Mouse (Mus musculus) olfactory bulb, adult 2 months (tissue): ENCODE measurements around the gene Fbxl18. TPM values are rescaled to one million over a fixed set of nuclear protein-coding genes. Genes with fewer than 3 reads are reported as not detected.

Experiments
- H3K27ac ChIP-seq: fragments of 200-500 bp; 2 replicates; pipeline ENCODE4 v1.5.1; 2012; ENCODE audit warnings: low read depth, low read length; ENCODE audit not compliant: insufficient read depth
- H3K4me1 ChIP-seq: fragments of 200-500 bp; 2 replicates; pipeline ENCODE4 v1.6.1; 2012; ENCODE audit warnings: low read length; ENCODE audit not compliant: control insufficient read depth, insufficient read depth
- H3K4me3 ChIP-seq: fragments of 200-500 bp; 2 replicates; pipeline ENCODE4 v1.5.1; 2012; ENCODE audit warnings: mild to moderate bottlenecking, low read depth, low read length, moderate library complexity; ENCODE audit not compliant: insufficient read depth
- CTCF ChIP-seq: fragments of 200-500 bp; IDR thresholded peaks from 2 replicates; pipeline ENCODE4 v1.5.1; 2012; ENCODE audit warnings: low read depth, mild to moderate bottlenecking, low read length, moderate library complexity; ENCODE audit not compliant: insufficient read depth
- POLR2A ChIP-seq: fragments of 200-500 bp; IDR thresholded peaks from 2 replicates; pipeline ENCODE4 v1.6.1; 2012; ENCODE audit warnings: mild to moderate bottlenecking, low read depth, low read length, moderate library complexity; ENCODE audit not compliant: insufficient read depth
- WGBS: fragments of 180-500 bp; shearing (Covaris S2); methylation state at CpG from one replicate; pipeline ENCODE4 v1.1.7; 2018; 5-methylcytosine and 5-hydroxymethylcytosine counted together
- polyA plus RNA-seq: library from polyadenylated mRNA; stranded (reverse); fragments of >200 nt; gene quantifications from 2 replicates; pipeline ENCODE4 v1.2.4, GENCODE M21; 2012; ENCODE audit warnings: low replicate concordance; ENCODE audit not compliant: missing spikeins, insufficient read depth, insufficient read length

Fbxl18 gene
- polyA plus RNA-seq, 1 experiment = not detected

- H3K4me1 ChIP-seq = peaks cover 8% of the 10 kb centered on the region
Observed at GRCm38 (mm10) chr5:142856408-142856807, 38.8 kb downstream of the Fbxl18 start.

GRCm38 (mm10) chr5:142854877-142855276, 40.3 kb downstream of the Fbxl18 start:
- 72% methylated on average over 10 of the region's 10 CpGs for WGBS
- H3K4me1 ChIP-seq = peaks cover 8% of the 10 kb centered on the region
- no peak overlapping the region for H3K27ac ChIP-seq
- no peak for TF ChIP-seq POLR2A
- 0 out of 2 replicates have a peak, but pooled peaks have one; percentile 16 for TF ChIP-seq CTCF
- H3K4me3 ChIP-seq = no peak overlapping the region

More at GRCm38 (mm10) chr5:142856408-142856807, 38.8 kb downstream of the Fbxl18 start:
- TF ChIP-seq POLR2A (no peak), CTCF (no peak)
- WGBS = 86% methylated on average over 4 of the region's 4 CpGs
- H3K27ac ChIP-seq = no peak overlapping the region
- H3K4me3 ChIP-seq = no peak overlapping the region

GRCm38 (mm10) chr5:142853585-142853984, 41.6 kb downstream of the Fbxl18 start:
- Histone ChIP-seq H3K4me3 (no peak overlapping the region), H3K27ac (no peak overlapping the region), H3K4me1 (peaks cover 8% of the 10 kb centered on the region)
- WGBS = 82% methylated on average over 6 of the region's 6 CpGs
- TF ChIP-seq POLR2A (no peak), CTCF (no peak)

- WGBS = 75% methylated on average over 5 of the region's 5 CpGs
- H3K27ac ChIP-seq = no peak overlapping the region
- no peaks in the 10 kb centered on the region for H3K4me1 ChIP-seq
- H3K4me3 ChIP-seq = no peak overlapping the region
- no peak for TF ChIP-seq CTCF
- no peak for TF ChIP-seq POLR2A
Observed at GRCm38 (mm10) chr5:142851681-142852049, 43.6 kb downstream of the Fbxl18 start.

- Histone ChIP-seq H3K27ac (no peak overlapping the region), H3K4me3 (no peak overlapping the region), H3K4me1 (no peaks in the 10 kb centered on the region)
- WGBS = 89% methylated on average over 7 of the region's 7 CpGs
- no peak for TF ChIP-seq POLR2A
- TF ChIP-seq CTCF = no peak
Observed at GRCm38 (mm10) chr5:142850916-142851680, 44.1 kb downstream of the Fbxl18 start.

GRCm38 (mm10) chr5:142850476-142850875, 44.7 kb downstream of the Fbxl18 start:
- no peak overlapping the region for H3K4me3 ChIP-seq
- 93% methylated on average over 9 of the region's 9 CpGs for WGBS
- TF ChIP-seq POLR2A (no peak), CTCF (no peak)
- no peaks in the 10 kb centered on the region for H3K4me1 ChIP-seq
- H3K27ac ChIP-seq = no peak overlapping the region

GRCm38 (mm10) chr5:142848911-142849310, 46.3 kb downstream of the Fbxl18 start:
- TF ChIP-seq CTCF (no peak), POLR2A (no peak)
- no peak overlapping the region for H3K27ac ChIP-seq
- 97% methylated on average over 7 of the region's 7 CpGs for WGBS
- no peaks in the 10 kb centered on the region for H3K4me1 ChIP-seq
- no peak overlapping the region for H3K4me3 ChIP-seq

- no peaks in the 10 kb centered on the region for H3K4me1 ChIP-seq
- TF ChIP-seq CTCF (no peak), POLR2A (no peak)
- no peak overlapping the region for H3K27ac ChIP-seq
- no peak overlapping the region for H3K4me3 ChIP-seq
- 66% methylated on average over 3 of the region's 3 CpGs for WGBS
Observed at GRCm38 (mm10) chr5:142848149-142848548, 47.1 kb downstream of the Fbxl18 start.

GRCm38 (mm10) chr5:142844467-142844866, 50.8 kb downstream of the Fbxl18 start:
- H3K27ac ChIP-seq = no peak overlapping the region
- TF ChIP-seq POLR2A (no peak), CTCF (peak; percentile 13; the same call in 1 of the 2 replicates)
- peaks cover 9% of the 10 kb centered on the region; the same call in 1 of the 2 replicates for H3K4me1 ChIP-seq
- 70% methylated on average over 8 of the region's 8 CpGs for WGBS
- H3K4me3 ChIP-seq = no peak overlapping the region
